Mouse (Mus musculus) lung, adult 2 months (tissue): ENCODE results near the gene Ammecr1. TPM values are rescaled to one million over a fixed set of nuclear protein-coding genes. Genes with fewer than 3 reads are reported as not detected.

Source experiments
- DNase-seq: peaks from one replicate; pipeline ENCODE4 v3.0.0; 2022
- H3K4me1 ChIP-seq: fragments of 200-500 bp; 2 replicates; pipeline ENCODE4 v1.6.1; 2011; ENCODE audit warnings: low read length; ENCODE audit not compliant: control insufficient read depth, insufficient read depth
- H3K4me3 ChIP-seq: fragments of 200-500 bp; replicated peaks from 2 replicates; pipeline ENCODE3; 2011; ENCODE audit warnings: low read depth, mild to moderate bottlenecking, control low read depth, low read length; ENCODE audit errors: extremely low read depth
- CTCF ChIP-seq: fragments of 200-500 bp; IDR thresholded peaks from 2 replicates; pipeline ENCODE4 v1.5.1; 2011; ENCODE audit warnings: mild to moderate bottlenecking, low read length, control low read depth; ENCODE audit not compliant: insufficient read depth
- POLR2A ChIP-seq: fragments of 200-500 bp; IDR thresholded peaks from 2 replicates; pipeline ENCODE4 v1.6.1; 2011; ENCODE audit warnings: low read depth, mild to moderate bottlenecking, control low read depth, low read length, borderline replicate concordance; ENCODE audit errors: extremely low read depth
- WGBS: fragments of 180-500 bp; shearing (Covaris S2); methylation state at CpG from one replicate; pipeline ENCODE4 v1.1.7; 2018; 5-methylcytosine and 5-hydroxymethylcytosine counted together
- polyA plus RNA-seq: library from polyadenylated mRNA; depleted of rRNA; stranded (reverse); fragments of >200 nt; gene quantifications from 2 replicates; pipeline ENCODE4 v1.2.3, GENCODE M21; 2012; rRNA removed

Gene Ammecr1
- 0.80 and 1.1 TPM in 2 replicates for polyA plus RNA-seq

DNA sequence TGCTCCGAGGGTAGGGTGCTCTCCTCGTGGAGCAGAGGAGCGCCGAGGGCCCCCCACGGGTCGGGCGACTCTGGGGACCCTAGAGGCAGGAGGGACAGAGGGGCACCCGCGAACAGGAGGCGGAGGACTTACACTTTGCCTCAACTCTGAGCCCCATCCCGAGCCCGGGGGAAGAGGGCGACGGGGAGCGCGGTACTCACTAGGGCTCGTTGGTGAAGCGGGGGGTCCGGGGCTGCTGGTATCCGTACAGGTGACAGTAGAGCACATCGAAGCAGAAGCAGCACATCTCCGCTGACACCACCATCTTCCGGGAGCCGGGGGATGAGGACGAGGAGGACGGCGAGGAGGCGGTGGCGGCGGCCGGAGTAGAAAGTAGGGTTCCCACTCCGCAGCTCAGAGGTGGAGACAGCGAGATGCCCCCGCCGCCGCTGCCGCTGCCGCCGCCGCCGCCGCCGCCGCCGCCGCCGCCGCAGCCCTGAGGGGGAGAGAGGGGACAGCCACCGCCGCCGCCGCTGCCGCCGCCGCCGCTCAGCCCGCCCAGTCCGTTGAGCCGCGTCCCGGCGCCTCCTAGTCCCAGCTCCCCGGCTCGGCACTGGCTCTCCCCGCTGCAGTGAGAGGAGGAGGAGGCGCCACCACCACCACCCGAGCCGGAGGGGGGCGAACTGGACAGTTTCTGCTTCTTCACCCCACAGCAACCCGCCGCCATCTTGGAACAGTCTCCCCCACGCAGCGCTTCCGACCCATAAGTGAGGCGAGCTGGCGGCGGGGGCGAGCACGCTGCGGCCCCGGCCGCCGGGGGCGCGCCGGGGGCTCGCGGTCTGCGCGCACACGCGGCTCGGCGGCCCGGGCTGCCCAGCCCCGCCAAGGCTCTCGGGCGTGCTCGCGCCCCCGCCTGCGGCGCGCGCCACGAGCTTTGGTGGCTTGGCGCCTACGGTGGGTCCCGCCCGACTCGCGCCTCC is at the start of gene Ammecr1:
Ammecr1 (minus strand) TSS at position 721 of the 959 bp plus-strand sequence.
- 30% methylated on average over 109 of the region's 112 CpGs for WGBS
- Histone ChIP-seq H3K4me3 (peak within 1 kb of the TSS; percentile 97), H3K4me1 (no peaks in the 10 kb centered on the region; the same call in 1 of the 2 replicates)
- no peak for TF ChIP-seq CTCF
- TF ChIP-seq POLR2A = peak; percentile 76; the same call in 1 of the 2 replicates
- peak; percentile 65 for DNase-seq

GRCm38 (mm10) chrX:143014118-143014517 is 47.6 kb upstream of the Ammecr1 start:
- DNase-seq = no peak
- Histone ChIP-seq H3K4me1 (no peaks in the 10 kb centered on the region), H3K4me3 (no peak overlapping the region)
- TF ChIP-seq POLR2A (no peak), CTCF (no peak)
- WGBS = 84% methylated on average over 3 of the region's 3 CpGs

- Histone ChIP-seq H3K4me3 (no peak overlapping the region), H3K4me1 (no peaks in the 10 kb centered on the region)
- TF ChIP-seq POLR2A = no peak
- TF ChIP-seq CTCF = no peak
- DNase-seq = no peak
- WGBS = 76% methylated on average over 3 of the region's 3 CpGs
Observed at GRCm38 (mm10) chrX:143012334-143012733, 45.8 kb upstream of the Ammecr1 start.

DNA sequence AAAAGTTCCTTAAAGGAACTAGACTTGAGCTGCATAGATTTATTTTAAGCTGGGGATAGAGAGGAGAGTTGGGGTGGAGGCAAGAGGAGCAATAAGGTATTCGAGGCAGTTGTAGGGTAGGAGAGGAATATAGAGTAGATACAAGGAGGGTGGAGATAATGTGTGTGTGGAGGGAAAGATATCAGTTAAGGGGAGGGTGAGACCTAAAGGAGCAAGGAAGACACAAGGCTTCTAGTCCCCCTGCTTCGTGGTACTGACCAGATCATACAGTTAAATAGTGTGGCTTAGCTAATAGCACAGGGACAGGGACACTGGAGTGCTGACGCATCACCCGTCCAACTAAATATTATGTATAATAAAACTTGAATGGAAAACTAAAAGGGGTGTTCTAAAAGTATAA is 45.3 kb upstream of the Ammecr1 start:
- DNase-seq = no peak
- no peaks in the 10 kb centered on the region for H3K4me1 ChIP-seq
- 79% methylated on average over 4 of the region's 4 CpGs for WGBS
- H3K4me3 ChIP-seq = no peak overlapping the region
- TF ChIP-seq CTCF (no peak), POLR2A (no peak)

- 73% methylated on average over 3 of the region's 3 CpGs for WGBS
- DNase-seq = no peak
- no peak for TF ChIP-seq CTCF
- no peak for TF ChIP-seq POLR2A
- no peak overlapping the region for H3K4me3 ChIP-seq
- no peaks in the 10 kb centered on the region for H3K4me1 ChIP-seq
Observed at GRCm38 (mm10) chrX:143004131-143004846, 37.8 kb upstream of the Ammecr1 start.

GRCm38 (mm10) chrX:142997214-142997613 is 30.7 kb upstream of the Ammecr1 start:
- no peak for TF ChIP-seq CTCF
- no peak for TF ChIP-seq POLR2A
- Histone ChIP-seq H3K4me1 (no peaks in the 10 kb centered on the region), H3K4me3 (no peak overlapping the region)
- 74% methylated on average over 1 of the region's 1 CpGs for WGBS
- no peak for DNase-seq

GRCm38 (mm10) chrX:142994514-142994913 is 28.0 kb upstream of the Ammecr1 start:
- no peak for DNase-seq
- WGBS = 71% methylated on average over 2 of the region's 2 CpGs

GRCm38 (mm10) chrX:142984170-142984569 is 17.6 kb upstream of the Ammecr1 start:
- WGBS = 64% methylated on average over 3 of the region's 3 CpGs
- Histone ChIP-seq H3K4me1 (no peaks in the 10 kb centered on the region), H3K4me3 (no peak overlapping the region)
- TF ChIP-seq POLR2A (no peak), CTCF (no peak)
- no peak for DNase-seq

More at GRCm38 (mm10) chrX:142994514-142994913, 28.0 kb upstream of the Ammecr1 start:
- H3K4me3 ChIP-seq = no peak overlapping the region
- TF ChIP-seq POLR2A (no peak), CTCF (no peak)
- H3K4me1 ChIP-seq = no peaks in the 10 kb centered on the region

DNA sequence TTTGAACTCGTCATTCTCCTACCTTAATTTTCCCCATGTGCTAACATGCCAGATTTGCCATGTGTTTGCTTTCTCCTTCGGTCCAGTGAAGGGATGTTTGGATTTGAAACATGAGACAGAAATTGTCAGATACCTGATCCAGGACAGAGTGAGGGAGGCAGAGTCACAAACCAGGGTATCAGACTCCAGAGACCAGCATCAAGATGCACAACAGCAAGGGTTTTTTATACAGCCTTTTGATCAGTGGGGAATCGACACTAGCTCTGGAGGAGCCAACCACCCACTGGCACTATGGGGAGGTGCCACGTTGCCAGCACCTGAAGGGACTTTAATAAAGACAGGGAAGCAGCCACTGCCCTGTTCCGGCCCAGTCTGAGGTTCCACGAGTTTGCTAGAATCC is 17.1 kb upstream of the Ammecr1 start:
- no peak for DNase-seq
- 57% methylated on average over 6 of the region's 6 CpGs for WGBS
- no peak for TF ChIP-seq POLR2A
- TF ChIP-seq CTCF = no peak
- no peak overlapping the region for H3K4me3 ChIP-seq
- no peaks in the 10 kb centered on the region for H3K4me1 ChIP-seq
